Mouse (Mus musculus): ENCODE results near the gene Htr3b.
A peak's percentile ranks its signal among the peaks of the same experiment; 100 is the strongest.

Htr3b gene

GRCm38 (mm10) chr9:48916011-48916788, 48.6 kb downstream of the Htr3b start:
- no peak for DNase-seq (ENCODE audit: low spot score)

DNA sequence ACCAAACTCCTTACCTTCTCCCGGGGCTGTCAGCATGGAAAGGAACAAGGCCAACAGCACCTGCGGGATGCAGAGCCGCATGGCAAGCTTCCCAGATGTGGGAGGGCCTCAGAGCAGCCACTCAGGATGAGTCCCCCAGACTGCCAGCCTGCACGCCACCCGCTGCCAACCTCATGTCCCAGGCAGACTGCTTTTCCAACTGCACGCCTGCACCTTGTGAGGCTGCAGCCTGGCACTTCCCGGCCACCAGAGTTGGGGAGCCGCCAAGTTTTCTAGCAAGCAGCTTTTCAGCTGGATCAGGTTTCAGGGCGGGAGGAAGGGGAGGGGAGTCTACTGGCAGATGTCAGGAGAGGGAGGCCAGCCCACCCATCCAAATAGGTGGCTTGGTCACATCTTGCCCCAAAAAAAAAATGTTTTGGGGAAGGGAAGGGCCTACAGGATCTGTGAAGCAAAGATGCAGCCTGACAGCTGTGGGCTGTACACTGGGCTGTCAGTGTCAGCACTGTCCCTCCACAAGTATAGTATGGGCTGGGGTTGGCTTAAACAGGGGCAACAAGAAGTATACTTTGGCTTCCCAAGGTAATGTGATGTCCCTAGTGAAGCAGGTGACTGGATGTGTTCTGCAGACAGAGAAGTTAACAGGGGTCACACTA, 53.8 kb downstream of the Htr3b start, which contains the start of gene Htr3a:
TSS of gene Htr3a (minus strand) at position 215 of the 653 bp plus-strand sequence.
- DNase-seq (ENCODE audit: low spot score), result peak; percentile 22

GRCm38 (mm10) chr9:48904421-48904820, 60.4 kb downstream of the Htr3b start:
- DNase-seq (ENCODE audit: low spot score), result no peak

DNA sequence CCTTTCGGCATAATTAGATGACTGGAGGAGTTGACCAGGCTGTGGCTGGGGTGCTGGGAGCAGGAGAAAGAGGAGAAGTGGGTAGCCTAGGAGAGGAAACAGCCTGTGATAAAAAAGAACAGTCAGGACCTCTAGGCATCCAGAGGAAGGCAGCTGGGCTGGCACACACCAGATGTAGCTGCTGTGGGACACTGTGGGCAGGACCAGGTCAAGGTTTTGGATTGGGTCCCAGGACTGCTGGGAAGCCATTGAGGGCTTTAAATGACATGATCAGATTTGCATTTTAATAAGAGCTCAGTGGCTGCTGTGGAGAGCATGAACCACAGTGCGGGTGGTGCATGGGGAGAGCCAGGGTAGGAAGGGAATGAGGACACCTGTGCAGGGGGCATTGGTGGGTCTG, 61.0 kb downstream of the Htr3b start:
- no peak for DNase-seq (ENCODE audit: low spot score)

GRCm38 (mm10) chr9:48898551-48898950, 66.2 kb downstream of the Htr3b start:
- no peak for DNase-seq (ENCODE audit: low spot score)

GRCm38 (mm10) chr9:48895819-48896536, 68.8 kb downstream of the Htr3b start:
- DNase-seq (ENCODE audit: low spot score), result no peak

DNA sequence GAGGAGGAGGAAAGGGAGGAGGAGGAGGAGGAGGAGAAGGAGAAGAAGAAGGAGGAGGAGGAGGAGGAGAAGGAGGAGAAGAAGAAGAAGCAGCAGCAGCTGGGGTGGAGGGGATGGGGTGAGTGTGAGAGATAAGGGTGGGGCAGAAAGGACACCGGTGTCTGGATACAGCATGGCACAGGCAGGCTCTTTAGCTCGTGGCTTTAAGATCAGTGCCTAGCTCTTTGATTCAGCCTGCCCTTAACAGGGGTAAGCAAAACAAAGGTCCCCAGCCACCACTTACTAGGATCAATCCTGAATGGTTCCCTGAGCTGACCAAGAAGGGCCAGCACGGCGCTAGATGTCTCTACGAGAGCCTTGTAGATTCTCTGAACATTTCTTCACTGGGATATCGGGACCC, 70.0 kb downstream of the Htr3b start:
- DNase-seq (ENCODE audit: low spot score), result no peak

DNA sequence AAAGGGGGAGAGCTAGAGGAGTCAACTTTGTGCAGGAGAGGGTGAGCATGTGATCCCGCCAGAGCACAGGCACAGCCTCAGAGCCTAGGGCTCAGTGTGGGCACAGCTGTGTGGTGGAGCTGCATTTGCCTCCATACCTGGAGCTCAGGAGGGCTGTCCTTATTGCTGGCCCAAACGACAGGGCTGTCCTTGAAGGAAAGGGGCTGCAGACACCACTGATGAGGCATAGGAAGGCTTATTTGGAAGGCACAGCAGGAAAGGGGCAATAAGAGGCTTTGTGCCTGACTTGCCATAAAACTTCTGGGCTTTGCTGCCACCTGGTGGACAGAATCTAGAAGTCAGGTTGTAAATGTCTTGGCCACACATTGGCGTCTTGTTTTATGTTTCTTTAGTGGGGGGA, 70.8 kb downstream of the Htr3b start:
- peak; percentile 45 for DNase-seq (ENCODE audit: low spot score)

- DNase-seq (ENCODE audit: low spot score), result no peak
Measured at GRCm38 (mm10) chr9:48889093-48889492, 75.7 kb downstream of the Htr3b start.

All from left cerebral cortex, adult 11 months (tissue).